Mouse (Mus musculus): Measurements from ENCODE around the gene Arsb. TPM values are rescaled to one million over a fixed set of nuclear protein-coding genes. Genes with fewer than 3 reads are reported as not detected.
"Not testable (repeated sequence)": the region's sequence is repeated elsewhere in the genome, so short reads cannot be mapped to it uniquely, and the experiment has no call there.

Arsb gene
- polyA plus RNA-seq, 1 experiment from 2014 or later = 3.2 TPM

DNA sequence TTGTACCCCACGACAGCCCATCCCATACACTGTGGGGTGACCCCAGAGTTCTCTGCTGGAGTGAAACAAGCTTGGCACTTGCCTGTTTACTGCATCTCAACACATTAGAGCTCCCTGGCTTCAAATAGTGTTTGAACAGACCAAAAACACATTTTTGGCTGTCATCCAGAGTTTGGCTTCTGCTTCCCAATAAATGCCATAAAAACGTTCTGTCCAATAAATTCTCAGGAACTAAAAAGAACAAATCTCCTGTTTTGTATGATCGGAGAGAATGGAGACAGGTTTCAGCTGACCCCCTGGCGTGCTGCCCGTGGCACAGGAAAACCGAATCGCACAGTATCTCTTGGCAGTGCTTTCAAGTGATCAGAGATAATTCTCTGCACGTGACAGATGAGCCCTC, 16.2 kb downstream of the Arsb start:
- no peak for DNase-seq (ENCODE audit: low spot score)

DNA sequence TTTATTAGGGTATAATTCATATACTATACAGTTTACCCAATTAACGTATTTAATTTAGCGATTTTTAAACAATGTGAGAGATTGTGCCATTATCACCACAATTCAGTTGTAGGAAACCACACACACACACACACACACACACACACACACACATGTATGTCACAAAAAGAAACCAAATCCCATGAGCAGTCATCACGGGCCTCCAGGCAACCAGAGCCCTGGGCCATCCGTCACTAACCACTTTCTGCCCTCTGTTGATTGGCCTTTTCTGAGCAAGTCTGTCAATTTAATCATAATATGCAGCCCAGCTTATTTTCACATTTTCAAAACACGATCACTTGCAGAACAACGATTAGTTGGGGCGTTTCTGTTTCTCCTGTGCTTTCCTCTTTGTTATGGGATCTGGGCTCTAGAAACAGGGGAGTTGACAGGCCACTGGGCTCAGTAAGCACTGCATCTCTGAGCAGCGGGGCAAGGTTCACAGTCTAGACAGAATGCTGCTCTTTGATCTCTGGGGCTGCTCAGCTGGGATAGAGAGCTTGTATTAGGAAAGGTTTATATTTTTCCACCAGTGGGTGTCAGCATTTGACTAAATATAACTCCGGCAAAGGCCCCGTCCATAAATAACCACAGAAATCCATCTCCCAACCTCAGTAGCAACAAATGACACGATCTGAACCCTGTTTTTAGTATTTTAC, 21.7 kb downstream of the Arsb start:
- DNase-seq (ENCODE audit: low spot score) = peak; percentile 73

DNA sequence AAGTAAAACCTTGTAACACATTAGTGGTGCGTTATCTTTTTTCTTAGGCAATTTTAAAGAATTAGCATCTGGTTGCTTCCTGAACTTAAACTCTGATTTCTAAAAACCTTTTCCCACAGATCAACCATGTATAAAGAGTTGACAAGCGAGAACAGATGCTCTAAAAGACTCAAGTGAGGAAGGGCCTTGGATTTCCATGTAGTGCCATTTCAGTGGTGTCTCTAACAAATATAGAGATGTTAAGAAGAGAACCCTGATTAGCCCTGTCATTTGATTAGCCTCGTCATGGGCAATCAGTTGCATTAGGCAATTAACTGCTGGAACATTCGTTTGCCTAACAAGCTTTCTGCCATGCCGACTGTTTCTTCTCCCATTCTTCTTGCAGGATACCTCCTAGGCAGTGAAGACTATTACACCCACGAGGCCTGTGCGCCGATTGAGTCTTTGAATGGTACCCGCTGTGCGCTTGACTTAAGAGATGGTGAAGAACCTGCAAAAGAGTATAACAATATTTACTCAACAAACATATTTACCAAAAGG, 22.3 kb downstream of the Arsb start:
- DNase-seq (ENCODE audit: low spot score) = no peak

DNA sequence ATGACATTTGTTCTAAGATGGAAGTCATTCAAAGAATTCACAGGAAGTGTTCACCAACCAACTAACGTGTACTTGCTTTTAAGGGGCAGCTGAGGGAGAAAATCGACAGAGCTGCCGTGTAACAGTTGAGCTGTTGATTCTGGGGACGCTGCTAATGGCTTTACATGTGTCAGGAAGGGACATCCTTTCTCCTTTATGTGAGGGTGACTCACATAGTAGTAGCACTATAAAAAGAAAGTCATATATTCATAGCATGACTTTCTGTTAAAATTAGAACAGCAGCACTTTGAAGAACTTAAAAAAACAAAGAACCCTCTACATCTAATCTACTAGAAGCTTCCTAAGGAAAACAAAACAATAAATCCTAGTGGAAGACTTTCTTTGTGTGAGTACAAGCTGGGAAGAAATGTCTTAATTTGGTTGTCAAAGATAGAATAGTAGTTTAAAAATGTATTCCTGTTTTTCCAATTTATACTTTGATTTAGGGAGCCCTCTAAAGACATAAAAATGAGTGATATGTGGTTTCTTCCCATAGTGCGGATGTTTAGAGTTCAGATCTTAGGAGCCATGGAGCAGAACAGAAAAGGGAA, 25.7 kb downstream of the Arsb start:
- no peak for DNase-seq (ENCODE audit: low spot score)

DNA sequence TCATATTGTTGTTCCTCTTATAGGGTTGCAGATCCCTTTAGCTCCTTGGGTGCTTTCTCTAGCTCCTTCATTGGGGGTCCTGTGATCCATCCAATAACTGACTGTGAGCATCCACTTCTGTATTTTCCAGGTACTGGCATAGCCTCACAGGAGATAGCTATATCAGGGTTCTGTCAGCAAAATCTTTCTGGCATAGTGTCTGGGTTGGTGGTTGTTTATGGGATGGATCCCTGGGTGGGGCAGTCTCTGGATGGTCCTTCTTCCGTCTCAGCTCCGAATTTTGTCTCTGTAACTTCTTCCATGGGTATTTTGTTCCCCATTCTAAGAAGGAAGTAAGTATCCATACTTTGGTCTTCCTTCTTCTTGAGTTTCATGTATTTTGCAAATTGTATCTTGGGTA, 38.9 kb downstream of the Arsb start:
- DNase-seq (ENCODE audit: low spot score) = not testable (repeated sequence)

DNA sequence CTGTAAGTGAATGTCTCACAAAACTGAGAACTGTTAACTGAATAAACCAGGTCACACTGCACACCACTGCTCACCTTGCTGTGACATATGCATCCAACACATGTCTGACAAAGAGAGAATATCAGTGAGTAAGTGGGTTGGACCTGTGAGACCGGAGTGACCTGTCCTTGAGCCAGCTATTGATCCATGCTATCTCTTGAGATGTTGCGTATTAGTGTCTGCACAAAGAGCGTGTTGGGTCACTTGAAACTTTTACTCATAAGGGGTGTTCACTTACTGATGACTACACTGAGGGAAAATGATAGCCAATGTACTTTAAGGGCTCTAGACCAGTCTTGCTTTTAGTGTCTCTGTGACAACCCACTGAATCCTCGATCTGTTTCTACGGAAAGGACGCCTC, 42.7 kb downstream of the Arsb start:
- no peak for DNase-seq (ENCODE audit: low spot score)

DNA sequence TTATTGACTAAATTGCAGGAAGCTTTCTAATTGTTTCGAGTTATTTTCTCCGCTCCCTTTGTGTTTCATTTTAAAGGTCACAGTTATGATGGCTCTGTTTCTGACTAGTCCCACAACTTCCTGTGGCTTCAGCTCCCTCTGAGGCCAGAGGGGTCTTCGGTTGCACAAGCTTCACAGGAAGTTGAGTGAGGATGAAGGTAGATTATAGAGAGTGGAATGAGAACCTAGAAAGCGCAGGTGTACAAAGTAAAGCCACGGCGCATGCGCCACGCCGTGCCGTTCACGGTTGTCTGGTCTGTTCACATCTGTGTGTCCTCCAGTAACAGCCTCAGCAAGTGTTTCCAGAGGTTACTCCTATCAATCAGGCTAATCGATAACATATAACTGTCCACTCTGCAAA, 43.2 kb downstream of the Arsb start:
- DNase-seq (ENCODE audit: low spot score) = peak; percentile 79

DNA sequence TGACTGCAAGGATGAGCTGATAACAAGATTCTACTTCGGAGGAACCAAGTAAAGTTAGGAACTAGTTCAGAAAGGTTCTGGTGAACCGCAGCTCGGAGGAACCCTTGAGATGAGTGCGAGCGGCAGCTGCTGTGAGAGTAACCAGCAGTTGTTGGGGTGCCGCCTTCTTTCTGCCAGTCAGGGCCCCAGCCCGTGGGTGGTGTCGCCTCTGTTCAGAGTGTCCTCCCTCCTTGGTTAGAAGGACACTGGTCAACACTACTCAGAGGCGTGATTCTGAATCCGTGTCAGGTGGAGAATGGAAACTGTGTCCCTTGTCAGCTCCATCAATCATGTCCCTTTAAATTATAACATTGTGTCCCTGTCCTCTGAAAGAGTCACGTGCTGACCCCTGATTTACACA, 43.7 kb downstream of the Arsb start:
- no peak for DNase-seq (ENCODE audit: low spot score)

DNA sequence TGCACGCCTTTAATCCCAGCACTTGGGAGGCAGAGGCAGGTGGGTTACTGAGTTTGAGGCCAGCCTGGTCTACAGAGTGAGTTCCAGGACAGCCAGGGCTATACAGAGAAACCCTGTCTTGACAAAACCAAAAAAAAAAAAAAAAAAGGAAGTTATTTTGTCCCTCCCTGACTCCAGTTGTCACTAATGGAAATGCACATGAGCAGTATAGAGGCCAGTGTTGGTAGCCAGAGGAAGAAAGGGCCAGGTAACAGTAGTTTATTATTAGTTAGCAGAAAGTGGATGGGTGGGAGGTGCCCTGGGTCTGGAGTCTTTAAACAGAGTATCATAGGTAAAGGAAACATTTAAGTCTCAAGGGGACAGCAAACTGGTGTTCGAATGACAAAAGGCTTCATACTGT, 44.7 kb downstream of the Arsb start:
- DNase-seq (ENCODE audit: low spot score) = no peak

DNA sequence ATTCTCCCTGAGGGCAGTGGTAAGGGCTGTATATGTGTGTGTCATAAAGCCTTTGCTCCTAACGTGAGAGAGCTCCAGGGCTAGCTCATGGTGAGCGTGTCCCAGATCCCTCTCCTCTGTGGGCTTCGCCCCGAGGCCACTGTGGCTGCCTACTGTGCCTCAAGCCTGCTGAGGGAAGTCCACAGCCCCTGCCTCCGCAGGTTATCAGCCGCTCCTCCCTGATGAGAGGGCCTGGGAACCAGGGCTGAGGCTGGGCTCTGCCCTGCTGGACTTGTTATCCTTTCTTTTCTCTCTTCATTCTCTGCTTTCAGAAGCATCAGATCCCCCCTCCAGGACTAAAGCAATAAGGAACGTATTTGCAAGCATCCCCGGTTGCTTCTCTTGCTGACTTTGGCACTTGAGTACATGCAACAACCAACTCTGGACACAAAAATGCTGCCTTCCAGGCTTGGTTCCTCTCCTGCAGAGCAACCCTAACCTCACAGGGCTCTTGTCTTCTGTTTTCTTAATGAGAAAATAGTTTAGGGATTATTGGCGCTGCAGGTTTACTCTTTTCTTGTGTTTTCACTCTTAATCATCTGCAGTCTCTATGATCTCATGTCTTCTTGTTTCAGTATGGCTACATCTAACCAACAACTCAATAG, 45.4 kb downstream of the Arsb start:
- no peak for DNase-seq (ENCODE audit: low spot score)

DNA sequence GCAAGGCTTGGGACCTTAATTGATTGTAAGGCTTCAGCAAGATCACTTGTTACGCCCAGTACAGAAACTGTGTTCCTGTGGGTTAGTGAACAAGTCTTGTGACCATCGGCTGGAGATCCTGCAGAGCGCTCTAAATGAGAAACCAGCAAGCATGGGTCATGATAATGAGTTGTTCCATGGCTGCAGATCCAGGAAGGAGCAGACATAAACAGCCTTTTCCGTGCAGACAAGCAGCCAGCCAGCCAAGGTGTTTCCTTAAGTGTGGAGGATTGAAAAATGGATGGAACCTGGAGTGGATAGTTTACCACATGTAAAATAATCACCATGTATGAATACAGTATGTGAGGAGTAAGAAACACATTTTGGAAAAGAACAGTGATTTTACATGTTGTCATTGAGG, 48.7 kb downstream of the Arsb start:
- no peak for DNase-seq (ENCODE audit: low spot score)

DNA sequence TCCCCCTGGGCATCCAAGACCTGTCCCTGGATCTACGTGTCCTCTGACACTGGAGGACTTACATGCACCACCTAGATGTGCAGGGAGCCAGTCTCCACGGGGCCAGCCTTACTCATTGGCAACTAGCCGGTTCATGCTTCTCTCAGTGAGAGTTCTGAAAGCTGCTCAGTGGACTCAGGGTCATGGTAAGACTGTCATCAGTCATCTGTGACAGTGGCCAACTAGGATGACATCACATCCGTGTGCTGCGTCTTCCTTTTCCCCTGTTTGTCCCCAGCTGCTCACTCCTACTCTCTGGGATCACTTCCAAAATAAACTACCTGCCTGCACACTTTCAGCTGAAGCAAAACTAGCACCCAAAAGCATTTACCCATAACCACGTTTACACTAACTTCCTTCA, 50.6 kb downstream of the Arsb start:
- no peak for DNase-seq (ENCODE audit: low spot score)

DNA sequence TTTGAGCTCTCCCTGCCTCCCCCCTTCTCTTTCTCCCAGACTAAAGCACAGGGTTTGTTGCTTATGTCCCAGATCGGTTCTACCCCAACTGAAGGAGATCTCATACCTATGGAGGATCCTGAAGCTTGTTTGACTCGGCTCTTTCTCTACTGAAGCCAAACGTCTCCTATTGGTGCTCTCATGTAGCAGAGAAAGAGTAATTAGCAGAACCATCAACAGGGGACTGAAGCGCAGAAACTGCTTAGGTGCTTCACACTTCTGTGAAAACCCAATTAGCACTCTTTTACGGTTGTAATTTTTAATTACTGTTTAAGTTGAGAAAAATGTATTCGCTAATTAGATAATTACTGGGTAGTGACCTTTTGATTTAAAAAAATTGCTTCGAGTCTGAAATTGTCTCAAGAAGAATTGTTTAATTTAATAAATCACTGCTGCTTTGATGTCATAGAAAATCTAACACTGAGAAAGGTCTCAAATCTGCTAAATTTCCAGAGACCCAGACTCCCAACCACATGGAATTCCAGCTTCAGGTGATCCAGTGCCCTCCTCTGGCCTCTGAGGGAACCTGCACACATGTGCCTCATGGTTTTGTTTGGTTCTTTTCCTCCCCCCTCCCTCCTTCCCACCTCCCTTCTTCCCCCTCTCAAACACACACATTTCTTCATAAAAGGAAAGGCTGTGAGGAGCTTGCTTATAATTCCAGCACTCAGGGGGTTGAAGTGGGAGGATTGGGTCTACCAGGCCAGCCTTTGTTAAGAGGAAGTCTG, 54.5 kb downstream of the Arsb start:
- DNase-seq (ENCODE audit: low spot score) = no peak

DNA sequence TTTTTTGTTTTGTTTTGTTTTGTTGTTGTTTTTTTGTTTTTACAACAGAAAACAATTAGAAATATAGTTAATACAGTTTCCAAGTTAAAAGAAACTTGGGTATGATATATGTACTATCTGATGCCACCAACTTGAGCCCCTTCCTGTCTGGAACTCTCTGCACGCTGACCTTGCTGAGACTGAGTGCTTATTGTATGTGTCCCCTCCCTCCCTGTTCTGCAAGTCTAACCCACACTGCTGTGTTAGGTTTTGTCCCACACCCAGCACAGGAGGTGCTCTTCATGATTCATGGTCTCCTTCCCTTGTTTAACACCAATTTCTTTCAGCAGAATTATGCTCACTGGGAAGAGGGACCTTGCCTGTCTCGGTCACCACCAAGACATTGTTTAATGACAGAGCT, 56.3 kb downstream of the Arsb start:
- no peak for DNase-seq (ENCODE audit: low spot score)

DNA sequence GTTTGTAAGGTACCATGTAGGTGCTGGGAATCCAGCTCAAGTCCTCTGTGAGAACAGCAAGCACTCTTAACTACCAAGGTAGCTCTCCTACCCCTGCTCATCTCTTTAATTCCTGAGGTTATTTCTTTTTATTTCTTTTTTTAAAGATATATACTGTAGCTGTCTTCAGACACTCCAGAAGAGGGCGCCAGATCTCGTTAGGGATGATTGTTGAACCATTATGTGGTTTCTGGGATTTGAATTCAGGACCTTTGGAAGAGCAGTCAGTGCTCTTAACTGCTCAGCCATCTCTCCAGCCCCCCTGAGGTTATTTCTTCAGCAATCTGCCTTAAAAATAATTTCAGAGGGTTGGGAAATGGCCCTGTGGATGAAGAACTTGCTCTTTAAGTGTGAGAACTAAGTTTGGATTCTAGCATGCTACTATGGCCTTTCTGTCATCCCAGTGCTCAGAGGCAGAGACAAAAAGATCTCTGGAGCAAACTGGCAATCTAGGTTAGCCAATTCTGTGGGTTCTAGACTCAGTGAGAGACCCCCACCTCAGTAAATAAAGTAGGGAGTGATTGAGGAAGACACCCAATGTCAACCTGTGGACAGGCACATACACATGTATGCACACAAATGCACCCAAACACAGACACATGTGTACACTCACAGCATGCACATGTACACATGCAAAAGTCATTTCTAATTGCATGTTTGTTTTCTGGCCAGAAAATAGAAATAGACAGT, 58.3 kb downstream of the Arsb start:
- no peak for DNase-seq (ENCODE audit: low spot score)

DNA sequence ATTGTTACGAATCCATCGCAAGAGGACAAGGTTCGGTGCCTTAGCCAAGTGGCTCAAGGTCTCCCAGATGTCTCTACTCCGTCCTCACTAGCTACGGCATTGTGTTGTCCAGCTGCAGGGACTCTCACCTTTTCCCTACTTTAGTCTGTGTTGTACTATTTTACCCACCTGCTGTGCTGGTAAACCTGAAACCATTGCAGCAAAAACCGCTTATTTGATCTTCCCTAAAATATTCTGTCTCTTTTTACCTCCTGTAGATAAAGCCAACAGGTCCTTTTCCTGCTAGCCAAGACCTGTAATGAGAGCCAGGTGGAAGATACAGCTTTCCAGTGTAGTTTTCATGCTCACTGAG, 58.8 kb downstream of the Arsb start:
- DNase-seq (ENCODE audit: low spot score) = no peak

DNA sequence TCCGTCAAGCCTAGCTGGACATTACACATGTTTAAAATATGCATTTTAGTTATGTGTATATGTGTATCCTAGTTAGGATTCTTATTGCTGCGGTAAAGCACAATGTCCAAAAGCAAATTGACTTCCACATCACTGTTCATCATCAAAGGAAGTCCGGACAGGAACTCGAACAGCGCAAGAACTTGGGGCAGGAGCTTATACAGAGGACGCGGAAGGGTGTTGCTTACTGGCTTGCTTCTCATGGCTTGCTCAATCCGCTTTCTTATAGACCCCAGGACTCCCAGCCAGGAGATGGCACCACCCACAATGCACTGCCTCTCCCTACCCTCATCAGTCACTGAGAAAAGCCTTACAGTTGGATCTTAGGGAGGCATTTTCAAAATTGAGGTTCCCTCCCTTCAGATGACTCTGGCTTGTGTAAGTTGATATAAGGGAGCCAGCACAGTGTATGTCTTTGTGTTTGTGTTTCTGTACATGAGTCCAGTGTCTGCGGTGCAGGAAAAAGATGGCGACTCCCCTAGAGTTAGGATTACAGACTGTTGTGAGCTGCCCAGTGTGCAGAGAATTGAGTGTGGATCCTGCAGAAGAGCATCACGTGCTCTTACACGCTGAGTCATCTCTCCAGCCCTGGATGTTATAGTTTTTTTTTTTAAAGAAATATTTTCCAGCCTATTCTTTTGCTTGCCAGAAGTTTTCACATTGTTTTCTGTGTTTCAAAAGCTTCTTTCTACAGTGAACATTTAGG, 66.2 kb downstream of the Arsb start:
- no peak for DNase-seq (ENCODE audit: low spot score)

DNA sequence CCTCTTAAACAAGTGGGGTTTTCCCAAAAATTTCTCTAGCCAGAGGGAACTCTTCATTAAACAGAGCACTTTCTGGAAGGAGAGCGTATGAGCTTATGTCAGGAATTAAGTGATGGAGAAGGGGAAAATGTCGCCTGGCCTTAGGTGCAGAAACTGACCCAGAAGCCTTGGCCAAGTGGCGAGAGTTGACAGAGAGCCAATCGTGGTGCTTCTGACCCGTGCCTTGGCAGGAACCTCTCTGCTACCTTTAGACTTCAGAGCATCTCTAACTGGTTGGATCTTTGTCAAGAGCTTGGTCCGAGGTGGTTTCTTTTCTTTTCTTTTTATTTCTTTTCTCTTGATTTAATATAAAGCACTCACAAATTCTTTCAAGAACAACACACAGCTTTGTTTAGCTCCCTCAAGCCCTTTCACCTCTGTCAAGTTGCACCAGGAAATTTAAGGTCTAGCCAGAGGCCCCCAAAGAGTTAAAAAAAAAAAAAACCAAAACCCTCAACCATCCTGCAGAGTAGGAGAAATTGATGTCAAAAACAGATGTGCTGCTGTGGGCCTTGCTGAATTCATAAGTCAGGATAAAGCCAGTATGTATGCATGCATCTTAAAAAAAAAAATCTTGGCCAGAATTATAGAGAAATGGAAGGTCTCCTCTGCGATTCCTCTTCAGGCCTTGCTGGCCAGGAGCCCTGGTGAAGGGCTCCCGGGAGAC, 67.2 kb downstream of the Arsb start:
- DNase-seq (ENCODE audit: low spot score) = no peak

DNA sequence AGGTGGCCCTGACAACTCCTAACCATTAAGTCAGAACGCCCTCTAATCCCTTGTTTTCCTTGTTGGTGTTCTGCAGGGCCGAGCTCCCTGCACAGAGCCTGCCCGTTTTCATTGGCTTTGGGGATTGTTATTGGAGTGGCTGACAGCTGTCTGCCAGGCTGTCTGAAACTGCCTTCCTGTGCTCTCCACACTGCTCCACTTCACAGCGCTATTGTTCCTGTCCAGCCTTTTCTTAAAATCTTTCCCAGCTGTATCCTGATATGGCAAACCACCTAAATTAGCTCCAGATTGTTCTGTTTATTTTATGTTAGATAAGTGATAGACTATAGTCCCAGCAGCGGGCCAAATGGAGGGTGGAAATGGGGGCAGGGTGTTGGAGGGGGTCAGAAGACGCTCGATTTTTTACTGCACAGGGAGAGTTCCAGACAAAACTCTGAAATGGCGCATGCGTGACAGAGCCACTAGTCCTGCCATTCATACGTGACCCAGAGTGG, 67.8 kb downstream of the Arsb start:
- no peak for DNase-seq (ENCODE audit: low spot score)

DNA sequence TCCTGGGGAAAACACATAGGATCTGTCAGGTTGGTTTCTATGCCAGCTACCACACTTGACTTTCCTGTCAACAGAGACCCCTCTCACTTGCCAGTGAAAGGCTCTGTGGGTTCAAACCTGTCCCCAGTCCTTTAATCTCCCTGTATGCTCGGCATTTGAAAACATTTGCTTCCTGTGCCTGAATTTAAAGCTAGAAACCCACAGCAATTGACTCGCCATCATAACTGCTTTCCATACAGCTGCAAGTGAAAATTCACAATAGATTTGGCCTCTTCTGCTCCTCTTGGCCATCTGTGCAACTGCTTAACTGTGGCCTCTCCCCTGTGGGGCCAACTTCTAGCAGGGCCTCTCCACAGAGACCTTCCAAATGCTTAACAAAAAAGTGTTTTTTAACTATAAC, 68.3 kb downstream of the Arsb start:
- DNase-seq (ENCODE audit: low spot score) = peak; percentile 44
